Mouse (Mus musculus): ENCODE measurements around the gene Utrn. TPM values are rescaled to one million over a fixed set of nuclear protein-coding genes. Genes with fewer than 3 reads are reported as not detected.

Gene Utrn
- polyA plus RNA-seq, 1 experiment from 2014 or later = 67.0 TPM

- no peak overlapping the region for H3K4me3 ChIP-seq (ENCODE audit: control insufficient read depth in 1 of 2, insufficient read depth in 1 of 2, low read depth in 1 of 2, low read length in 2 of 2)
- H3K36me3 ChIP-seq (ENCODE audit: control insufficient read depth, insufficient read depth, low read length) = no peaks in the 10 kb centered on the region
- no peaks in the 10 kb centered on the region for H3K27me3 ChIP-seq (ENCODE audit: control insufficient read depth, insufficient read depth, low read length)
- no peaks in the 10 kb centered on the region for H3K9me3 ChIP-seq (ENCODE audit: control insufficient read depth, low read length)
- peaks cover 0 to 3% of the 10 kb centered on the region in 2 experiments; a peak in 1 of 4 replicates for H3K4me1 ChIP-seq (ENCODE audit: control insufficient read depth in 2 of 2, insufficient read depth in 2 of 2, low read length in 2 of 2)
- 0 out of 4 replicates have a peak overlapping the region, but pooled peaks of 1 of the 2 experiments have one; percentile 24 for H3K27ac ChIP-seq (replicated peaks in 1 of 2; ENCODE audit: control insufficient read depth in 1 of 2, insufficient read depth in 1 of 2, low read depth in 2 of 2, low read length in 2 of 2)
- no peak overlapping the region for H3K9ac ChIP-seq (ENCODE audit: low read length)
- 61% methylated on average over 8 of the region's 8 CpGs for WGBS
- no peak for ATAC-seq (ENCODE audit: insufficient number of reproducible peaks, insufficient read depth, low FRiP score, low read depth)
- no peak overlapping the region for H3K4me2 ChIP-seq (ENCODE audit: low read length)
Observed at GRCm38 (mm10) chr10:12884308-12884948, 15.3 kb upstream of the Utrn start.

DNA sequence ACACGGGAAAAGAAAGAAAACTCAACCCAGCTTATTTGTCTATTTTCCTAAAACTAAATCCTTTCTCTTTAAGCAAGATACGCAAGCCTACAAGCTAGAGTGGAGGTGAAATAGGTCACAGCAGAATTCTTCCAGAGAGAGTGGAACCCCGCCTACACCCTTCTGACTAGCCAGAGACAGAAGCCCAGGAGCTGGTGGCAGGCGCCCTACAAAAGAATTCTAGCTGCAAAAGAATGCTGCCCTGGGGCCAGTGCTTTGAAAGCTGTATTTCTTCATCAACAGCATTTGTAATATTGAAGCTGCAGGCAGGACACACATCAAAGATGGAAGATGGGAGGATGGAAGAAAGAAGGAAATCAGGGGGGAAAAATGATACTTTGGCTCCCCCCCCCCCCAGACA is 12.7 kb upstream of the Utrn start:
- no peaks in the 10 kb centered on the region for H3K36me3 ChIP-seq (ENCODE audit: control insufficient read depth, insufficient read depth, low read length)
- no peak overlapping the region for H3K4me2 ChIP-seq (ENCODE audit: low read length)
- H3K4me3 ChIP-seq (ENCODE audit: control insufficient read depth in 1 of 2, insufficient read depth in 1 of 2, low read depth in 1 of 2, low read length in 2 of 2) = no peak overlapping the region
- no peak for ATAC-seq (ENCODE audit: insufficient number of reproducible peaks, insufficient read depth, low FRiP score, low read depth)
- no peaks in the 10 kb centered on the region for H3K27me3 ChIP-seq (ENCODE audit: control insufficient read depth, insufficient read depth, low read length)
- H3K9me3 ChIP-seq (ENCODE audit: control insufficient read depth, low read length) = no peaks in the 10 kb centered on the region
- 71% methylated on average over 4 of the region's 4 CpGs for WGBS
- peaks cover 3 to 4% of the 10 kb centered on the region in 2 experiments; a peak in 3 of 4 replicates for H3K4me1 ChIP-seq (ENCODE audit: control insufficient read depth in 2 of 2, insufficient read depth in 2 of 2, low read length in 2 of 2)
- no peak overlapping the region for H3K9ac ChIP-seq (ENCODE audit: low read length)
- no peak overlapping the region for H3K27ac ChIP-seq (replicated peaks in 1 of 2; ENCODE audit: control insufficient read depth in 1 of 2, insufficient read depth in 1 of 2, low read depth in 2 of 2, low read length in 2 of 2)

DNA sequence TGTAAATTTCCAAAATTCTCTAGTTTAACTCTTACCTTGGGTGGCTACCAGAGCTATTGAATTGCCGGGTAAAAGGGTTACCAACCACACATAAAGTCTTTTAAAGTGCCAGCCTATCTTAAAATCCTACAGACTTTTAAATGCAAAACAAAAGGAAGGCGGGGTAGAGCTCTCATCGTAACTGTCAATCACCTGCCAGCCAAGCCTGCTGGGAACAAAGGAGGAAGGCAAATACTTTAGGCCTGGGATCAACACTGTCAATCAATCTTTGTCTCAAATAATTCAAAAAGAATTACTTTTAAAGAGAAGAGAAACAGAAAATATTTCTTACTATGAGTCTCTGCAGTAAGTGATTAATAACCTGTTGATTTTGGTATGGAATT is 10.1 kb upstream of the Utrn start:
- 27% methylated on average over 3 of the region's 3 CpGs for WGBS
- H3K4me2 ChIP-seq (ENCODE audit: low read length) = no peak overlapping the region
- H3K9ac ChIP-seq (ENCODE audit: low read length) = no peak overlapping the region
- no peak overlapping the region for H3K4me3 ChIP-seq (ENCODE audit: control insufficient read depth in 1 of 2, insufficient read depth in 1 of 2, low read depth in 1 of 2, low read length in 2 of 2)
- no peak overlapping the region for H3K27ac ChIP-seq (replicated peaks in 1 of 2; ENCODE audit: control insufficient read depth in 1 of 2, insufficient read depth in 1 of 2, low read depth in 2 of 2, low read length in 2 of 2)
- no peaks in the 10 kb centered on the region for H3K36me3 ChIP-seq (ENCODE audit: control insufficient read depth, insufficient read depth, low read length)
- H3K27me3 ChIP-seq (ENCODE audit: control insufficient read depth, insufficient read depth, low read length) = no peaks in the 10 kb centered on the region
- H3K9me3 ChIP-seq (ENCODE audit: control insufficient read depth, low read length) = no peaks in the 10 kb centered on the region
- ATAC-seq (ENCODE audit: insufficient number of reproducible peaks, insufficient read depth, low FRiP score, low read depth) = no peak
- peaks cover 1 to 4% of the 10 kb centered on the region in 2 experiments; a peak in 3 of 4 replicates for H3K4me1 ChIP-seq (ENCODE audit: control insufficient read depth in 2 of 2, insufficient read depth in 2 of 2, low read length in 2 of 2)

- no peak overlapping the region for H3K4me2 ChIP-seq (ENCODE audit: low read length)
- H3K27ac ChIP-seq (replicated peaks in 1 of 2; ENCODE audit: control insufficient read depth in 1 of 2, insufficient read depth in 1 of 2, low read depth in 2 of 2, low read length in 2 of 2) = no peak overlapping the region
- ATAC-seq (ENCODE audit: insufficient number of reproducible peaks, insufficient read depth, low FRiP score, low read depth) = no peak
- H3K36me3 ChIP-seq (ENCODE audit: control insufficient read depth, insufficient read depth, low read length) = no peaks in the 10 kb centered on the region
- H3K4me1 ChIP-seq (ENCODE audit: control insufficient read depth in 2 of 2, insufficient read depth in 2 of 2, low read length in 2 of 2) = peaks cover 0 to 4% of the 10 kb centered on the region in 2 experiments; a peak in 2 of 4 replicates
- no peak overlapping the region for H3K4me3 ChIP-seq (ENCODE audit: control insufficient read depth in 1 of 2, insufficient read depth in 1 of 2, low read depth in 1 of 2, low read length in 2 of 2)
- no peaks in the 10 kb centered on the region for H3K9me3 ChIP-seq (ENCODE audit: control insufficient read depth, low read length)
- no peak overlapping the region; the same call in 1 of the 2 replicates for H3K9ac ChIP-seq (ENCODE audit: low read length)
- WGBS = 22% methylated on average over 14 of the region's 14 CpGs
- H3K27me3 ChIP-seq (ENCODE audit: control insufficient read depth, insufficient read depth, low read length) = no peaks in the 10 kb centered on the region
Observed at GRCm38 (mm10) chr10:12878661-12879312, 9.6 kb upstream of the Utrn start.

GRCm38 (mm10) chr10:12876426-12876825 is 7.3 kb upstream of the Utrn start:
- Histone ChIP-seq H3K4me2 (ENCODE audit: low read length) (no peak overlapping the region), H3K27me3 (ENCODE audit: control insufficient read depth, insufficient read depth, low read length) (no peaks in the 10 kb centered on the region), H3K9me3 (ENCODE audit: control insufficient read depth, low read length) (no peaks in the 10 kb centered on the region), H3K4me1 (ENCODE audit: control insufficient read depth in 2 of 2, insufficient read depth in 2 of 2, low read length in 2 of 2) (peaks cover 0 to 4% of the 10 kb centered on the region in 2 experiments; a peak in 2 of 4 replicates), H3K4me3 (ENCODE audit: control insufficient read depth in 1 of 2, insufficient read depth in 1 of 2, low read depth in 1 of 2, low read length in 2 of 2) (no peak overlapping the region), H3K36me3 (ENCODE audit: control insufficient read depth, insufficient read depth, low read length) (no peaks in the 10 kb centered on the region), H3K9ac (ENCODE audit: low read length) (no peak overlapping the region), H3K27ac (replicated peaks in 1 of 2; ENCODE audit: control insufficient read depth in 1 of 2, insufficient read depth in 1 of 2, low read depth in 2 of 2, low read length in 2 of 2) (no peak overlapping the region)
- ATAC-seq (ENCODE audit: insufficient number of reproducible peaks, insufficient read depth, low FRiP score, low read depth) = no peak
- WGBS = 62% methylated on average over 3 of the region's 3 CpGs

DNA sequence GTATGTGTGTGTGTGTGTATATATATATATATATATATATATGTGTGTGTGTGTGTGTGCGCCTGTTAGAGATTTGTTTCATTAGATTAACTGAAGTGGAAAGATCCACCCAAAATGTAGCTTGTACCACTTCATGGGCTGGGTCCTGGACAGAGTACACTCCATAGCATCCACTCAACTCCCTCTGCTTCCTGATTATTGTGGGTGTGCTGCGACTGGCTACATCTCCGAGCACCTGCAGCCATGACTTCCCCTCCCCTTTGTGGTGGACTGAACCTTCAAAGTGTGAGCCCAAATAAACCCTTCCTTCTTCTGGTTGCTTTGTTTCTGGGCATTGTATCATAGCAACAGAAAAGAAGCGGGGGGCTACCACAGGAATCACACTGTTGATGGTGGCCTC is 6.2 kb upstream of the Utrn start:
- H3K4me3 ChIP-seq (ENCODE audit: control insufficient read depth in 1 of 2, insufficient read depth in 1 of 2, low read depth in 1 of 2, low read length in 2 of 2) = no peak overlapping the region
- no peaks in the 10 kb centered on the region for H3K27me3 ChIP-seq (ENCODE audit: control insufficient read depth, insufficient read depth, low read length)
- H3K36me3 ChIP-seq (ENCODE audit: control insufficient read depth, insufficient read depth, low read length) = no peaks in the 10 kb centered on the region
- ATAC-seq (ENCODE audit: insufficient number of reproducible peaks, insufficient read depth, low FRiP score, low read depth) = no peak
- no peaks in the 10 kb centered on the region for H3K9me3 ChIP-seq (ENCODE audit: control insufficient read depth, low read length)
- peaks cover 0 to 4% of the 10 kb centered on the region in 2 experiments; a peak in 2 of 4 replicates for H3K4me1 ChIP-seq (ENCODE audit: control insufficient read depth in 2 of 2, insufficient read depth in 2 of 2, low read length in 2 of 2)
- H3K27ac ChIP-seq (replicated peaks in 1 of 2; ENCODE audit: control insufficient read depth in 1 of 2, insufficient read depth in 1 of 2, low read depth in 2 of 2, low read length in 2 of 2) = no peak overlapping the region
- no peak overlapping the region for H3K4me2 ChIP-seq (ENCODE audit: low read length)
- no peak overlapping the region for H3K9ac ChIP-seq (ENCODE audit: low read length)
- 94% methylated on average over 4 of the region's 4 CpGs for WGBS

DNA sequence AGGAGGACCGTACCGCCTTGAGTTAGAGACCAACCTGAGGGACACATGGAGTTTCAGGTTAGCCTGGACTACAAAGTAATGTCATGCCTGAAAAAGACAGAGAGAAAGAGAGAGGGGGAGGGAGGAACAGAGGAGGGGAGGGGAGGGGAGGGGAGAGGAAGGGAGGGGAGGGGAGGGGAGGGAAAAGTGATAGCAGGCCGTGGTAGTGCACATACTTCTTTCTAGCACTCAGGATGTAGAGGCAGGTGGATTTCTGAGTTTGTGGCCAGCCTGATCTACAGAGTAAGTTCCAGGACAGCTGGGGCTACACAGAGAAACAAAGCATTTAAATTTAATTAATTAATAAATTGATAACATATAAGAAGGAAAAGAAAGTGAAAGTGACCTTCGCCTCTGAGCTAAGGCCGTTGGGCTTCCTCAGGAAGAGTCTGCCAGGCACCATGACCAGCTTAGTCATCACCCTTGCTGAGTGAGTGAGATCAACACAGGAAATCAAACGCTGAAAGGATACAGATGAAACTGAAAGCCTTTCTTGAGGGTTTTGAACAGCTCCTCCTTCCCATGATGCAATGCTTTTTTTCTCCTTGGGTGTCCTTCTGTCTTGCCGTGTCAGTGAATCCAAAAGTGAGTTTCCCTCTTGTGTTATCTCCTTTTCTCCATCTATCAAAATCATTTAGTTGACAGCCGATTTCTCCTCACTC is 5.6 kb upstream of the Utrn start:
- 56% methylated on average over 8 of the region's 8 CpGs for WGBS
- ATAC-seq (ENCODE audit: insufficient number of reproducible peaks, insufficient read depth, low FRiP score, low read depth) = no peak
- H3K4me1 ChIP-seq (ENCODE audit: control insufficient read depth in 2 of 2, insufficient read depth in 2 of 2, low read length in 2 of 2) = peaks cover 0 to 4% of the 10 kb centered on the region in 2 experiments; a peak in 2 of 4 replicates
- H3K9ac ChIP-seq (ENCODE audit: low read length) = no peak overlapping the region
- H3K27me3 ChIP-seq (ENCODE audit: control insufficient read depth, insufficient read depth, low read length) = no peaks in the 10 kb centered on the region
- H3K27ac ChIP-seq (replicated peaks in 1 of 2; ENCODE audit: control insufficient read depth in 1 of 2, insufficient read depth in 1 of 2, low read depth in 2 of 2, low read length in 2 of 2) = no peak overlapping the region
- H3K9me3 ChIP-seq (ENCODE audit: control insufficient read depth, low read length) = no peaks in the 10 kb centered on the region
- no peak overlapping the region for H3K4me3 ChIP-seq (ENCODE audit: control insufficient read depth in 1 of 2, insufficient read depth in 1 of 2, low read depth in 1 of 2, low read length in 2 of 2)
- no peaks in the 10 kb centered on the region for H3K36me3 ChIP-seq (ENCODE audit: control insufficient read depth, insufficient read depth, low read length)
- H3K4me2 ChIP-seq (ENCODE audit: low read length) = no peak overlapping the region

Data from heart, embryonic 14.5 days (tissue).